Mouse (Mus musculus): Measurements from ENCODE around the gene H2-Q6. TPM values are rescaled to one million over a fixed set of nuclear protein-coding genes. Genes with fewer than 3 reads are reported as not detected.
"Not testable (repeated sequence)": the region's sequence is repeated elsewhere in the genome, so short reads cannot be mapped to it uniquely, and the experiment has no call there.

Gene H2-Q6
- polyA plus RNA-seq, 1 experiment from 2014 or later: 9.5 TPM

DNA sequence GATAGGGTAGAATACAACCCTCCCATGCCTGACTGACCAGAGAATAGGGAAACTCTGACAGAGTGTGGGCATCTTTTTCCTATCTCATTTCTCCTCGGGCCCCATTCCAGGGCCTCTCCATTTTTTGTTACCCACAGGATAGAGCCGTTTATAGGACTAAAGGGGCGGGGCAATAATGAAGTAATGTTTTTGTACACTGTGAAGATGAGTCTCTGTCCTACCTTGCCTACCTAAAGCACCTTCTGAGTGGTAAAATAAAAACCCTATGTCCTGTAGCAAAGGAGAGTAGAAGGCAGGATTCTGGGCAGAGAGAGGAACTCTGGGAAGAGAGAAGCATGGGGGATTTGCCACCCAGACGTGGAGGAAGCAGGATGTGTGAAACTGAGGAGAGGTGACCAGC is 5.1 kb upstream of the H2-Q6 start:
- H3K27ac ChIP-seq (replicated peaks); H3K9me3 ChIP-seq (replicated peaks); H3K4me3 ChIP-seq (replicated peaks); H3K4me1 ChIP-seq (replicated peaks); H3K9ac ChIP-seq; ATAC-seq (ENCODE audit: insufficient read depth); H3K4me2 ChIP-seq; H3K36me3 ChIP-seq (replicated peaks): not testable (repeated sequence)
- WGBS (ENCODE audit: insufficient replicate concordance): 37% methylated on average over 4 of the region's 4 CpGs
- peaks cover 21% of the 10 kb centered on the region for H3K27me3 ChIP-seq

DNA sequence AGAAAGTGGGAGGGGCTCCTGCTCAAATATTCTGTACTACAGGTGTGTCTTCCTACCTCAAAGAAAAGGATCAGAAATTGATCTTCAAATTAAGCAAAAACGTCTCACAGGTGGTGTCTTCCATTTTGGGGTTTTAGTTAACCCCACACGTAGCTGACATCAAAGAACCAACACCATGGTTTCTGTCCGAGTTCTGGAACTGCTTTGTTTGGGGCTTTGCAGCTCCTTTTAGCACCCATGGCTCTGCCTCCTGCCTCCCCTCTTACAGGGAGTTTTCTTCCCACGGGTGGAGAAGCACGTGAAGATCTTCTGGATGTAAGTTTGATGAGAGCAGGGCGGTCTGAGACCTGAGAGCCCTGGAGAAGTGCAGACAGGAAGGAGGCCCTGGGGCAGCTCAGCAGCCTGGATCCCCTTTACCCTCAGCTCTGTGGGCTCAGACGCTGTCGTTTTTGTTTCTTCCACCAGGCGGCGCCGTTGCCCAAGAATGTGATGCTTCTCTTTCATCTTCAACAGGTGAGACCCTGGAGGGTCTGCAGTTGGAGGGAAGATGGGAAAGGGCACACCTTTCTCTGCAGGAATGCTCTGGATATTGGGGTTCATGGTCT is 4.3 kb upstream of the H2-Q6 start:
- not testable (repeated sequence) for H3K4me1 ChIP-seq (replicated peaks); H3K9me3 ChIP-seq (replicated peaks); H3K9ac ChIP-seq; H3K4me3 ChIP-seq (replicated peaks); ATAC-seq (ENCODE audit: insufficient read depth); H3K27ac ChIP-seq (replicated peaks); H3K4me2 ChIP-seq; H3K36me3 ChIP-seq (replicated peaks)
- H3K27me3 ChIP-seq: peaks cover 29% of the 10 kb centered on the region
- WGBS (ENCODE audit: insufficient replicate concordance): 11% methylated on average over 11 of the region's 11 CpGs

DNA sequence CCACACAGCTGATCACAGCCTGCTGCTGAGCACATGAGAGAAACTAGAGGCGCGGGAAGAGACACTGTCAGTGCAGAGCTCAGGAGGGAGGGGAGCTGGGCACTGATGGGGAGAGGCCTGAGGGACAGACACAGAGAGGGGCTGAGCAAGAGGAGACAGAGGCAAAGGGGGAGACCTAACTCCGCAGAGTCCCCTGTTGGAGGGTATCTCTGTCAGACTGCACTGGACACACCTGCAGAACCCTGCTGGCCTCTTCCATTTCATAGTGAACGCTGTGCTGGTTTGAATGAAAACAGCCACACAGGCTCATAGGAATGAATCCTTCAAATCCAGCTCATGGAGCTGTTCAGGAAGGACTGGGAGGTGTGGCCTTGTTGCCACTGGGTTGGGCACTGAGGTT is 3.3 kb upstream of the H2-Q6 start:
- H3K4me3 ChIP-seq (replicated peaks); H3K36me3 ChIP-seq (replicated peaks); ATAC-seq (ENCODE audit: insufficient read depth); H3K27ac ChIP-seq (replicated peaks); H3K4me1 ChIP-seq (replicated peaks); H3K4me2 ChIP-seq; H3K9me3 ChIP-seq (replicated peaks); H3K9ac ChIP-seq: not testable (repeated sequence)
- 69% methylated on average over 4 of the region's 4 CpGs for WGBS (ENCODE audit: insufficient replicate concordance)
- peaks cover 39% of the 10 kb centered on the region for H3K27me3 ChIP-seq

DNA sequence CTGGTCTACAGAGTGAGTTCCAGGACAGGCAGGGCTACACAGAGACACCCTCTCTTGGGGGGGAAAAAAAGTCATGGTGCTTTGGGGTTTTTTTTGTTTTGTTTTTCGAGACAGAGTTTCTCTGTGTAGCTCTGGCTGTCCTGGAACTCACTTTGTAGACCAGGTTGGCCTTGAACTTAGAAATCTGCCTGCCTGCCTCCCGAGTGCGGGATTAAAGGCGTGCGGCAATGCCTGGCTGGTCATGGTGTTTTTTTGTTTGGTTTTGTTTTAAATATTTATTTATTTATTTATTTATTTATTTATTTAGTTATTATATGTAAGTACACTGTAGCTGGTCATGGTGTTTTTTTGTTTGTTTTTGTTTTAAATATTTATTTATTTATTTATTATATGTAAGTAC is 2.3 kb upstream of the H2-Q6 start:
- H3K9ac ChIP-seq; H3K9me3 ChIP-seq (replicated peaks); ATAC-seq (ENCODE audit: insufficient read depth); H3K27ac ChIP-seq (replicated peaks); H3K36me3 ChIP-seq (replicated peaks); H3K4me2 ChIP-seq; H3K4me3 ChIP-seq (replicated peaks); H3K4me1 ChIP-seq (replicated peaks): not testable (repeated sequence)
- peaks cover 42% of the 10 kb centered on the region for H3K27me3 ChIP-seq
- WGBS (ENCODE audit: insufficient replicate concordance): 64% methylated on average over 5 of the region's 5 CpGs

DNA sequence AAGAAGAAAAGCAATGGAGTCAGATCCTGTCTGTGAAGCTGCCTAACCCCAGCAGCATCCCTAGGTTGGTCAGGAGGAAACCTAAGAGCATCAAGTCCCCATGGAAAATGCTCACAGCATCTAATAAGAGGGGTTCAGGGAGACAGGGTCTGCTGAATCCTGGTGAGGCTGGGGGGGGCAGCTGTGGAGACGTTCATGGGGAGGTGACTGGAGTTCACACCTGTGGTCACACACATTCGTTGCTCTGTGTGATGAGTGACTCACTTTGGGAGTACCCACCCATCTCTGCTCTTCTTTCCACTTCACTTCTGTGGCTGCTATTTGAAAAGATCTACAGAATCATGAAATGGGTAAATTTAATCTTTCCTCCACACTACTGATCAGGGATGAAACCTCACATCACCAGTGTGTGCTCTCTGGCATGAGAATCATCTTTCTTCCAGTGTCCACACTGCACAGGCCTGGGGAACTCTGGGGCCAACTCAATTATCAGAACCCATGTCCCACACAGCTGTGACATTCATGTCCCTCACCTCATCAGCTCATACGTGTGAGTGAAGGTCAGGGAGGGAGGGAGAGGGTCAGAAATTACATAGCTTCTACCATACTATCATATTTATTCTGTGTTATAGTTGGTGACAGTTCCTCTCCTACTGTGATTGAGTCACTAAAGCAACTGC is 1.4 kb upstream of the H2-Q6 start:
- not testable (repeated sequence) for H3K9ac ChIP-seq; ATAC-seq (ENCODE audit: insufficient read depth); H3K9me3 ChIP-seq (replicated peaks); H3K36me3 ChIP-seq (replicated peaks); H3K4me2 ChIP-seq; H3K27ac ChIP-seq (replicated peaks); H3K4me1 ChIP-seq (replicated peaks); H3K4me3 ChIP-seq (replicated peaks)
- 39% methylated on average over 3 of the region's 3 CpGs for WGBS (ENCODE audit: insufficient replicate concordance)
- peaks cover 42% of the 10 kb centered on the region for H3K27me3 ChIP-seq

DNA sequence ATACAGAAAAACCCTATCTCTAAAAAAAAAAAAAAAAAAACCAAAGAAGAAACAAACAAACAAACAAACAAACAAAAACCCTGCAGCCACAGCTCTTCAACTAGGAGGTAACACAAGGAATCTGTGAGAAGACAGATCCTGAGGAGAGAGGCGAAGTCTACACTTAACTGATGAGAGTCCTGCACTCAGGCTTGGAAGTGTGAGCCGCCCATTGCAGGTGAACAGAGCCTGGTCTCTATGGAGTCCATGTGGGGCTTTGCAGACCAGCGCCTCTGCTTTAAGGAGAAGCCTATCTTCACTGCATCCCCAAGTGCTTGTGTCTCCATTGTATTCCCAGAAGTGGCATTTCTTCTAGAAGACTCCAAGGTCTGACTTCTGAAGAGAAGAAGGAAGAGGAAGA is 544 bp upstream of the H2-Q6 start:
- WGBS (ENCODE audit: insufficient replicate concordance): 53% methylated on average over 3 of the region's 3 CpGs
- H3K36me3 ChIP-seq (replicated peaks); H3K4me1 ChIP-seq (replicated peaks); H3K4me2 ChIP-seq; H3K9me3 ChIP-seq (replicated peaks); ATAC-seq (ENCODE audit: insufficient read depth); H3K4me3 ChIP-seq (replicated peaks); H3K27ac ChIP-seq (replicated peaks); H3K9ac ChIP-seq: not testable (repeated sequence)
- H3K27me3 ChIP-seq: peaks cover 42% of the 10 kb centered on the region

DNA sequence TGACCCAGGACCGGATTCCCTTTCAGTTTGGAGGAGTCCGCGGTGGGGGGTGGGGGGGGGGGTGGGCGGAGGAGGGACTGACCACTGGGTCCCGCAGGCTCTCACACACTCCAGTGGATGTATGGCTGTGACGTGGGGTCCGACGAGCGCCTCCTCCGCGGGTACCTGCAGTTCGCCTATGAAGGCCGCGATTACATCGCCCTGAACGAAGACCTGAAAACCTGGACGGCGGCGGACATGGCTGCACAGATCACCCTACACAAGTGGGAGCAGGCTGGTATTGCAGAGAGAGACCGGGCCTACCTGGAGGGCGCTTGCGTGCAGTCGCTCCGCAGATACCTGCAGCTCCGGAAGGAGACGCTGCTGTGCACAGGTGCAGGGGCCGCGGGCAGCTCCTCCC is 824 bp downstream of the H2-Q6 start:
- WGBS (ENCODE audit: insufficient replicate concordance): 10% methylated on average over 28 of the region's 28 CpGs
- H3K9ac ChIP-seq; H3K27ac ChIP-seq (replicated peaks); H3K4me1 ChIP-seq (replicated peaks); H3K36me3 ChIP-seq (replicated peaks); H3K9me3 ChIP-seq (replicated peaks): not testable (repeated sequence)
- H3K4me2 ChIP-seq: peak overlapping the region; percentile 60
- H3K4me3 ChIP-seq (replicated peaks): peak overlapping the region; percentile 38
- ATAC-seq (ENCODE audit: insufficient read depth): peak; percentile 26; the same call in 1 of the 2 replicates
- peaks cover 42% of the 10 kb centered on the region for H3K27me3 ChIP-seq

DNA sequence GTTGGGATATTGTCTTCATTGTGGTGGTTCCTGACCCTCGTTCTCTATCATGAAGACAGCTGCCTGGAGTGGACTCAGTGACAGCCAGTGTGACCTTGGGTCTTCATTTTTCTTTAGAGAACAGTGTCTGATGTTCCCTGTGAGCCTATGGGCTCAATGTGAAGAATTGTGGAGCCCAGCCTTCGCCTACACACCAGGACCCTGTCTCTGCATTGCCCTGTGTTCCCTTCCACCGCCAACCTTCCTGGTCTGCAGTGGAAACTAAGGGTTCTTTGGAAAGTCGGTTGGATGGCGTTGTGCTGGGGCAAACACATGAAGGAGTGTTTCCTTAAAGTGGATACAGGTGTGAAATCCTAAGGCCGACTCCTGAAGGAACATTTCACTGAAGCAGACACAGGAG is 4.2 kb downstream of the H2-Q6 start:
- not testable (repeated sequence) for H3K36me3 ChIP-seq (replicated peaks); H3K27ac ChIP-seq (replicated peaks); ATAC-seq (ENCODE audit: insufficient read depth); H3K4me2 ChIP-seq; H3K9ac ChIP-seq; H3K4me3 ChIP-seq (replicated peaks); H3K9me3 ChIP-seq (replicated peaks); H3K4me1 ChIP-seq (replicated peaks)
- peaks cover 27% of the 10 kb centered on the region for H3K27me3 ChIP-seq
- WGBS (ENCODE audit: insufficient replicate concordance): 62% methylated on average over 6 of the region's 6 CpGs

DNA sequence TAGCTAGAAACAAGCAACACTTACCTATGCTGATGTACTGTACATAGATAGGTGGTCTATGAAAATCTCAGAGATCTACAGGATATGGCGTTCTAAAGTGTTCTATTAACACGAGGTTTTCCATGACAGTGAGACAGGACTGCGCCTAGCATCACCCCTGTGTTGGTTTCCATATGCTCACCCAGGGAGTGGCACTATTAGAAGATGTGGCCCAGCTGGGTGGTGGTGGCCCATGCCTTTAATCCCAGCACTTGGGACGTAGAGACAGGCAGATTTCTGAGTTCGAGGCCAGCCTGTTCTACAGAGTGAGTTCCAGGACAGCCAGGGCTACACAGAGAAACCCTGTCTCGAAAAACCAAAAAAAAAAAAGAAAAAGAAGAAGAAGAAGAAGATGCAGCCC is 6.0 kb downstream of the H2-Q6 start:
- ATAC-seq (ENCODE audit: insufficient read depth); H3K36me3 ChIP-seq (replicated peaks); H3K4me2 ChIP-seq; H3K9me3 ChIP-seq (replicated peaks); H3K9ac ChIP-seq; H3K4me3 ChIP-seq (replicated peaks); H3K4me1 ChIP-seq (replicated peaks); H3K27ac ChIP-seq (replicated peaks): not testable (repeated sequence)
- H3K27me3 ChIP-seq: peaks cover 14% of the 10 kb centered on the region
- WGBS (ENCODE audit: insufficient replicate concordance): 55% methylated on average over 6 of the region's 6 CpGs

DNA sequence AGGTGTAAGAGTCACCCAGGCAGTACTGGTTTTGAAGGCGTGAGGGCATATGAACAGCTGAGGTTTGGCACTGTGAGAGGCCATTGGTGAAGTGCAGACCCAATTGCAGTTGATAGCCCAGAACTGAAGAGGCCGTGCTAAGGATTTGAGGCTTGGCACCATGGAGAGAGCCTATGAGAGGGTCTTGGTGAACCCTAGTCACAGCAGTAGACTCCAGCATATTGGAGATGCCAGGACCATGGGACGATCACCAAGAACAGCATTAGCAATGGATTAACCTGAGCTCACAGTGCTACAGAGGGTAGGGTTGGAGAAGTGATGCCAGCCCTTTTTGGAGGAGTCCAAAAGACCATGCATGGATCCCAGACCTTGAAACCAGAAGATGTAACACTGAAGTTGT is 7.5 kb downstream of the H2-Q6 start:
- not testable (repeated sequence) for H3K9me3 ChIP-seq (replicated peaks); H3K27ac ChIP-seq (replicated peaks); H3K9ac ChIP-seq; H3K4me2 ChIP-seq; H3K27me3 ChIP-seq; H3K4me3 ChIP-seq (replicated peaks); ATAC-seq (ENCODE audit: insufficient read depth); H3K36me3 ChIP-seq (replicated peaks); H3K4me1 ChIP-seq (replicated peaks)
- WGBS (ENCODE audit: insufficient replicate concordance): 49% methylated on average over 3 of the region's 3 CpGs

DNA sequence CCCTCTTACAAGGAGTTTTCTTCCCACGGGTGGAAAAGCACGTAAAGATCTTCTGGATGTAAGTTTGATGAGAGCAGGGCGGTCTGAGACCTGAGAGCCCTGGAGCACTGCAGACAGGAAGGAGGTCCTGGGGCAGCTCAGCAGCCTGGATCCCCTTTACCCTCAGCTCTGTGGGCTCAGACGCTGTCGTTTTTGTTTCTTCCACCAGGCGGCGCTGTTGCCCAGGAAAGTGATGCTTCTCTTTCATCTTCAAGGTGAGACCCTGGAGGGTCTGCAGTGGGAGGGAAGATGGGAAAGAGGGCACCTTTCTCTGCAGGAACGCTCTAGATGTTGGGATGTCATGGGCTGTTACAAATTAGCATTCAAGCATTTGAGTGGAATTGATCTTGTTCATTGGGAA is 10.2 kb downstream of the H2-Q6 start:
- not testable (repeated sequence) for H3K4me3 ChIP-seq (replicated peaks); H3K9ac ChIP-seq; H3K36me3 ChIP-seq (replicated peaks); H3K4me2 ChIP-seq; H3K9me3 ChIP-seq (replicated peaks); H3K27ac ChIP-seq (replicated peaks); ATAC-seq (ENCODE audit: insufficient read depth); H3K4me1 ChIP-seq (replicated peaks)
- H3K27me3 ChIP-seq: peaks cover 29% of the 10 kb centered on the region
- 5% methylated on average over 8 of the region's 8 CpGs for WGBS (ENCODE audit: insufficient replicate concordance)

DNA sequence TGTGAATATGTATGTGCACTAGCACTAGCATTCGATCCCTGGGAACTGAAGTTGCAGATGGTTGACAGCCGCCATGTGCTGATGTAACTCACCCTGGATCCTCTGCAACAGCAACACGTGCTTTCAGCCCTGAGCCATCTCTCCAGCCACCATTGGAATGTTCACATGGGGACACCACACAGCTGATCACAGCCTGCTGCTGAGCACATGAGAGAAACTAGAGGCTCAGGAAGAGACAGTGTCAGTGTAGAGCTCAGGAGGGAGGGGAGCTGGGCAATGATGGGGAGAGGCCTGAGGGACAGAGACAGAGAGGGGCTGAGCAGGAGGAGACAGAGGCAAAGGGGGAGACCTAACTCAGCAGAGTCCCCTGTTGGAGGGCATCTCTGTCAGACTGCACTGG is 10.9 kb downstream of the H2-Q6 start:
- ATAC-seq (ENCODE audit: insufficient read depth); H3K4me1 ChIP-seq (replicated peaks); H3K9me3 ChIP-seq (replicated peaks); H3K27ac ChIP-seq (replicated peaks); H3K4me2 ChIP-seq; H3K9ac ChIP-seq; H3K36me3 ChIP-seq (replicated peaks); H3K4me3 ChIP-seq (replicated peaks): not testable (repeated sequence)
- peaks cover 36% of the 10 kb centered on the region for H3K27me3 ChIP-seq
- 60% methylated on average over 3 of the region's 3 CpGs for WGBS (ENCODE audit: insufficient replicate concordance)

All from liver, embryonic 15.5 days (tissue).